ENCODE assay signal across 8 mouse cellular contexts in genomic region chr15:79075658-79076365, GRCm38 (mm10). TPM values are rescaled to one million over a fixed set of nuclear protein-coding genes. Genes with fewer than 3 reads are reported as not detected.
DNase-seq lines count a peak whose midpoint lies in the region; ATAC-seq and TF ChIP-seq lines count a peak whose summit lies in the region.

No protein-coding gene starts in this region.

- H3K27me3 ChIP-seq in lung, embryonic 16.5 days (ENCODE audit: control insufficient read depth, insufficient read depth, low read depth, low read length): no peaks in the 10 kb centered on the region
- H3K27me3 ChIP-seq in embryonic facial prominence, embryonic 15.5 days: no peaks in the 10 kb centered on the region
- no peaks in the 10 kb centered on the region for H3K27me3 ChIP-seq in intestine, postnatal 0 days (replicated peaks; ENCODE audit: control insufficient read depth, insufficient read depth, low read length)
- no peaks in the 10 kb centered on the region for H3K27me3 ChIP-seq in neural tube, embryonic 15.5 days (replicated peaks)

- no peaks in the 10 kb centered on the region for H3K9me3 ChIP-seq in lung, embryonic 16.5 days (ENCODE audit: control insufficient read depth, low read length)
- no peaks in the 10 kb centered on the region for H3K9me3 ChIP-seq in embryonic facial prominence, embryonic 15.5 days (replicated peaks)
- H3K9me3 ChIP-seq in intestine, postnatal 0 days (ENCODE audit: control insufficient read depth): no peaks in the 10 kb centered on the region
- no peaks in the 10 kb centered on the region for H3K9me3 ChIP-seq in neural tube, embryonic 15.5 days (replicated peaks)

- H3K4me3 ChIP-seq in lung, embryonic 16.5 days (ENCODE audit: low read length): peak overlapping the region; percentile 94
- H3K4me3 ChIP-seq in embryonic facial prominence, embryonic 15.5 days (replicated peaks): peak overlapping the region; percentile 98
- H3K4me3 ChIP-seq in intestine, postnatal 0 days (ENCODE audit: low read depth, low read length): peak overlapping the region; percentile 75
- peak overlapping the region; percentile 97 for H3K4me3 ChIP-seq in neural tube, embryonic 15.5 days (replicated peaks)

- no peak overlapping the region for H3K27ac ChIP-seq in lung, embryonic 16.5 days (ENCODE audit: low read length)
- no peak overlapping the region for H3K27ac ChIP-seq in embryonic facial prominence, embryonic 15.5 days (replicated peaks)
- no peak overlapping the region for H3K27ac ChIP-seq in intestine, postnatal 0 days (ENCODE audit: low read depth, low read length)
- H3K27ac ChIP-seq in neural tube, embryonic 15.5 days (replicated peaks): no peak overlapping the region

- H3K4me1 ChIP-seq in lung, embryonic 16.5 days (replicated peaks; ENCODE audit: control insufficient read depth, insufficient read depth, low read length): peaks cover 14% of the 10 kb centered on the region
- peaks cover 20% of the 10 kb centered on the region for H3K4me1 ChIP-seq in embryonic facial prominence, embryonic 15.5 days
- 0 out of 2 replicates have a peak, but pooled peaks cover 5% of the 10 kb centered on the region for H3K4me1 ChIP-seq in intestine, postnatal 0 days (replicated peaks; ENCODE audit: control insufficient read depth, insufficient read depth, low read length)
- peaks cover 22% of the 10 kb centered on the region for H3K4me1 ChIP-seq in neural tube, embryonic 15.5 days

- H3K36me3 ChIP-seq in lung, embryonic 16.5 days (ENCODE audit: control insufficient read depth, insufficient read depth, low read length): peaks cover 25% of the 10 kb centered on the region
- peaks cover 42% of the 10 kb centered on the region for H3K36me3 ChIP-seq in embryonic facial prominence, embryonic 15.5 days
- H3K36me3 ChIP-seq in intestine, postnatal 0 days (ENCODE audit: control insufficient read depth, insufficient read depth): peaks cover 37% of the 10 kb centered on the region
- H3K36me3 ChIP-seq in neural tube, embryonic 15.5 days: peaks cover 38% of the 10 kb centered on the region

- WGBS in lung, embryonic 16.5 days: 35% methylated on average over 15 of the region's 15 CpGs
- 32% methylated on average over 15 of the region's 15 CpGs for WGBS in embryonic facial prominence, embryonic 15.5 days
- WGBS in intestine, postnatal 0 days: 27% methylated on average over 15 of the region's 15 CpGs
- 39% methylated on average over 15 of the region's 15 CpGs for WGBS in neural tube, embryonic 15.5 days

- DNase-seq in lung, postnatal 10 days: no peak
- no peak for DNase-seq in urinary bladder, adult 18-20 months (ENCODE audit: low spot score in 2 of 2)
- no peak for DNase-seq in gastrocnemius, postnatal 10 days
- no peak for DNase-seq in testis, postnatal 14 days (ENCODE audit: low spot score)

- ATAC-seq in lung, embryonic 16.5 days (ENCODE audit: low read depth): no peak
- ATAC-seq in embryonic facial prominence, embryonic 15.5 days (ENCODE audit: insufficient number of reproducible peaks, low FRiP score, low TSS enrichment, low read depth): no peak
- ATAC-seq in intestine, postnatal 0 days: no peak
- ATAC-seq in neural tube, embryonic 15.5 days (ENCODE audit: low FRiP score): no peak

- H3K4me2 ChIP-seq in lung, embryonic 16.5 days (ENCODE audit: low read depth, low read length): peak overlapping the region; percentile 93
- peak overlapping the region; percentile 83 for H3K4me2 ChIP-seq in embryonic facial prominence, embryonic 15.5 days (replicated peaks)
- peak overlapping the region; percentile 72 for H3K4me2 ChIP-seq in intestine, postnatal 0 days (replicated peaks; ENCODE audit: low read depth)
- peak overlapping the region; percentile 89 for H3K4me2 ChIP-seq in neural tube, embryonic 15.5 days

- peak overlapping the region; percentile 90 for H3K9ac ChIP-seq in lung, embryonic 16.5 days (ENCODE audit: low read length)
- peak overlapping the region; percentile 74 for H3K9ac ChIP-seq in embryonic facial prominence, embryonic 15.5 days
- H3K9ac ChIP-seq in intestine, postnatal 0 days (ENCODE audit: low read depth, low read length): peak overlapping the region; percentile 75
- H3K9ac ChIP-seq in neural tube, embryonic 15.5 days (replicated peaks): peak overlapping the region; percentile 81

- no peak for TF ChIP-seq CTCF in intestine, postnatal 0 days (IDR thresholded peaks at IDR 0.05; ENCODE audit: low read depth)

RNA-seq across cellular contexts. Expression of gene Eif3l, which starts 0.8 kb away (rescaled TPM):
- polyA plus RNA-seq in lung, embryonic 16.5 days (2015; fragmentation: Nextera tagmentation; extraction: Ambion mirVana): 196 and 209 TPM in 2 replicates
- 197 and 205 TPM in 2 replicates for polyA plus RNA-seq in embryonic facial prominence, embryonic 15.5 days (2015; fragmentation: Nextera tagmentation; extraction: Ambion mirVana)
- 97.0 and 100 TPM in 2 replicates for polyA plus RNA-seq in intestine, postnatal 0 days (2015; fragmentation: Nextera tagmentation; extraction: Ambion mirVana)
- polyA plus RNA-seq in neural tube, embryonic 15.5 days (2015; fragmentation: Nextera tagmentation; extraction: Ambion mirVana): 164 and 193 TPM in 2 replicates
- 10 to 100 TPM; 80.0 to 86.2 TPM for total RNA-seq in gastrocnemius, postnatal 10 days (2021)

RNA-seq across cellular contexts. Expression of gene Ankrd54, which starts 13.1 kb away (rescaled TPM):
- 52.6 and 56.7 TPM in 2 replicates for polyA plus RNA-seq in lung, embryonic 16.5 days (2015; fragmentation: Nextera tagmentation; extraction: Ambion mirVana)
- polyA plus RNA-seq in embryonic facial prominence, embryonic 15.5 days (2015; fragmentation: Nextera tagmentation; extraction: Ambion mirVana): 58.7 and 71.7 TPM in 2 replicates
- polyA plus RNA-seq in intestine, postnatal 0 days (2015; fragmentation: Nextera tagmentation; extraction: Ambion mirVana): 44.1 and 48.8 TPM in 2 replicates
- polyA plus RNA-seq in neural tube, embryonic 15.5 days (2015; fragmentation: Nextera tagmentation; extraction: Ambion mirVana): 52.4 and 52.8 TPM in 2 replicates
- total RNA-seq in gastrocnemius, postnatal 10 days (2021): 1 to 10 TPM; 6.1 to 8.6 TPM

RNA-seq across cellular contexts. Expression of gene Micall1, which starts 32.9 kb away (rescaled TPM):
- 6.9 and 7.8 TPM in 2 replicates for polyA plus RNA-seq in lung, embryonic 16.5 days (2015; fragmentation: Nextera tagmentation; extraction: Ambion mirVana)
- 16.8 and 17.3 TPM in 2 replicates for polyA plus RNA-seq in embryonic facial prominence, embryonic 15.5 days (2015; fragmentation: Nextera tagmentation; extraction: Ambion mirVana)
- polyA plus RNA-seq in intestine, postnatal 0 days (2015; fragmentation: Nextera tagmentation; extraction: Ambion mirVana): 3.7 and 5.0 TPM in 2 replicates
- polyA plus RNA-seq in neural tube, embryonic 15.5 days (2015; fragmentation: Nextera tagmentation; extraction: Ambion mirVana): 11.6 and 12.2 TPM in 2 replicates
- 10 to 100 TPM; 17.4 to 20.4 TPM for total RNA-seq in gastrocnemius, postnatal 10 days (2021)

RNA-seq across cellular contexts. Expression of gene Galr3, which starts 34.1 kb away (rescaled TPM):
- not detected in 2 replicates for polyA plus RNA-seq in lung, embryonic 16.5 days (2015; fragmentation: Nextera tagmentation; extraction: Ambion mirVana)
- 0.14 and 0.37 TPM in 2 replicates for polyA plus RNA-seq in embryonic facial prominence, embryonic 15.5 days (2015; fragmentation: Nextera tagmentation; extraction: Ambion mirVana)
- 2.2 and 2.6 TPM in 2 replicates for polyA plus RNA-seq in intestine, postnatal 0 days (2015; fragmentation: Nextera tagmentation; extraction: Ambion mirVana)
- 0.14 and 0.17 TPM in 2 replicates for polyA plus RNA-seq in neural tube, embryonic 15.5 days (2015; fragmentation: Nextera tagmentation; extraction: Ambion mirVana)
- total RNA-seq in gastrocnemius, postnatal 10 days (2021): under 1 TPM; 0.25 to 0.35 TPM

RNA-seq across cellular contexts. Expression of gene H1f0, which starts 47.6 kb away (rescaled TPM):
- polyA plus RNA-seq in lung, embryonic 16.5 days (2015; fragmentation: Nextera tagmentation; extraction: Ambion mirVana): 516 and 576 TPM in 2 replicates
- 553 and 582 TPM in 2 replicates for polyA plus RNA-seq in embryonic facial prominence, embryonic 15.5 days (2015; fragmentation: Nextera tagmentation; extraction: Ambion mirVana)
- polyA plus RNA-seq in intestine, postnatal 0 days (2015; fragmentation: Nextera tagmentation; extraction: Ambion mirVana): 298 and 319 TPM in 2 replicates
- polyA plus RNA-seq in neural tube, embryonic 15.5 days (2015; fragmentation: Nextera tagmentation; extraction: Ambion mirVana): 169 and 222 TPM in 2 replicates
- total RNA-seq in gastrocnemius, postnatal 10 days (2021): 100 to 1,000 TPM; 193 to 214 TPM
